Mouse (Mus musculus): Measurements from ENCODE around the gene Klk1b4.
"Not testable (repeated sequence)": the region's sequence is repeated elsewhere in the genome, so short reads cannot be mapped to it uniquely, and the experiment has no call there.

The Klk1b4 gene

GRCm38 (mm10) chr7:44250732-44251275 is 43.6 kb downstream of the Klk1b4 start:
- ATAC-seq (ENCODE audit: insufficient number of reproducible peaks, low FRiP score, low TSS enrichment) = not testable (repeated sequence)

DNA sequence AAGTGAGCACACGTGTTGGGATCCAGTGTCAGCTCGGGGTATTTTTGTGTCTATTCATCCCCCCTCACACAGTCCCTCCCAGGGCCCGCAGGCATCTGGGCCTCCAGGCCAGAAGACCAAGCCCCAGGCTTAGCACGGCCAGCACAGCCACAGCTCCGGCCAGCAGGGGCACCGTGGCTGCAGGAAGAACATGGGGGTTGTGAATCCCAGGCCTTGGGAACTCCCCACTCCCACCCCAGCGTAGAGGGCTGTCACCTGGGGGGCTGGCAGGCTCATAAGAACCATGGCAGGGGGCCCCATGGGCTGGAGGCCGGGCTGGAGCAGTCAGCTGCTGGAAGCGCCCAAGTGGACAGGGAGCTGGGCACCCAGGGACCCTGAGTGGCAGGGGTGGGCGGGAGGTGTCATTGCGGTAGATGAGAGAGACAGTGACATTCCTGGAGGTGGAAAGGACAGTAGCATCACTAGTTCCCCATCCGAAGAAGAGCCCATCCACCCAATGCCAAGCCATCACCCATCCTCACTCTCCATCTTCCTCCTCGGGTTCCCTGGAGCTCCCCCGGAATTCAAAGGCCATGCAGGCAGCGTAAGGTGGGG is 45.9 kb downstream of the Klk1b4 start:
- ATAC-seq (ENCODE audit: insufficient number of reproducible peaks, low FRiP score, low TSS enrichment) = no peak

GRCm38 (mm10) chr7:44254930-44255329 is 47.7 kb downstream of the Klk1b4 start:
- no peak for ATAC-seq (ENCODE audit: insufficient number of reproducible peaks, low FRiP score, low TSS enrichment)

DNA sequence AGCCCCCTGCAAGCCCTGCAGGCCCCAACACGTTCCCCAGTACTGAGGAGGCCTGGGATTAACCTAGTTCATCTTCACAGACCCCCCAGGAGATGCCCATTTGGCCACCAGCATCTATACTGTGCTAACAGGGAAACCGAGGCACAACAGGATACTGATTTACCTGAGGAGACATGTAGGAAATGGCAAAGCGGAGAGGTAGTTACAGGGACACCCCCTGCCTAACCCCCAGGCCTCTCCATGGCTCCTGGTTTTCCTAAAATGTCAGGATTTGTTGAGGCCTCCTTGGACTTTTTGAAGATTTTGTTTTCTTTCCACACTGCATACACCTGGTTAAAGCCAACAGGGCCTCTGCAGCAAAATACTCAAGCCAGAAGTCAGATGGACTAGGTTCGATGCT is 50.0 kb downstream of the Klk1b4 start, which contains the start of gene Acp4:
TSS of gene Acp4 (minus strand) at position 101 of the 400 bp plus-strand sequence.
- no peak for ATAC-seq (ENCODE audit: insufficient number of reproducible peaks, low FRiP score, low TSS enrichment)

GRCm38 (mm10) chr7:44260410-44260809 is 53.2 kb downstream of the Klk1b4 start:
- no peak for ATAC-seq (ENCODE audit: insufficient number of reproducible peaks, low FRiP score, low TSS enrichment)

GRCm38 (mm10) chr7:44261147-44261546 is 53.9 kb downstream of the Klk1b4 start, which contains the start of gene Gm15517:
Gene Gm15517, plus strand, starts transcription at chr7:44261447.
- no peak for ATAC-seq (ENCODE audit: insufficient number of reproducible peaks, low FRiP score, low TSS enrichment)
